Mouse (Mus musculus) thymus, adult 2 months (tissue): ENCODE results near the gene Itga6. TPM values are rescaled to one million over a fixed set of nuclear protein-coding genes. Genes with fewer than 3 reads are reported as not detected.

Experiments
- DNase-seq: peaks from one replicate; pipeline ENCODE4 v3.0.0; 2021
- H3K27ac ChIP-seq: fragments of 200-500 bp; 2 replicates; pipeline ENCODE4 v1.5.1; 2012; ENCODE audit warnings: low read length, control low read depth; ENCODE audit not compliant: control insufficient read depth, insufficient read depth
- H3K27me3 ChIP-seq: fragments of 200-500 bp; 2 replicates; pipeline ENCODE4 v1.6.1; 2012; ENCODE audit warnings: mild to moderate bottlenecking, low read length, moderate library complexity, mixed read lengths; ENCODE audit not compliant: control insufficient read depth, insufficient read depth
- H3K36me3 ChIP-seq: fragments of 200-500 bp; 2 replicates; pipeline ENCODE4 v1.6.1; 2012; ENCODE audit warnings: mild to moderate bottlenecking, low read length, moderate library complexity; ENCODE audit not compliant: control insufficient read depth, insufficient read depth
- H3K4me1 ChIP-seq: fragments of 200-500 bp; replicated peaks from 2 replicates; pipeline ENCODE4 v1.6.1; 2012; ENCODE audit warnings: low read length; ENCODE audit not compliant: control insufficient read depth, insufficient read depth
- H3K4me3 ChIP-seq: fragments of 200-500 bp; 2 replicates; pipeline ENCODE4 v1.5.1; 2012; ENCODE audit warnings: mild to moderate bottlenecking, low read length, control low read depth, moderate library complexity; ENCODE audit not compliant: control insufficient read depth, insufficient read depth
- CTCF ChIP-seq: fragments of 200-500 bp; IDR thresholded peaks from 2 replicates; pipeline ENCODE4 v1.5.1; 2012; ENCODE audit warnings: mild to moderate bottlenecking, control low read depth, low read length, moderate library complexity, borderline replicate concordance; ENCODE audit not compliant: control insufficient read depth, poor library complexity, insufficient read depth; ENCODE audit errors: extremely low read depth
- POLR2A ChIP-seq: fragments of 200-500 bp; IDR thresholded peaks from 2 replicates; pipeline ENCODE4 v1.6.1; 2012; ENCODE audit warnings: mild to moderate bottlenecking, low read length, control low read depth, moderate library complexity; ENCODE audit not compliant: control insufficient read depth, poor library complexity, insufficient read depth; ENCODE audit errors: extremely low read depth
- WGBS: fragments of 180-500 bp; shearing (Covaris S2); methylation state at CpG from one replicate; pipeline ENCODE4 v1.1.7; 2018; 5-methylcytosine and 5-hydroxymethylcytosine counted together
- polyA plus RNA-seq: library from polyadenylated mRNA; depleted of rRNA; stranded (reverse); fragments of >200 nt; gene quantifications from 2 replicates; pipeline ENCODE4 v1.2.3, GENCODE M21; 2012

The Itga6 gene
- polyA plus RNA-seq, 1 experiment = 38.2 TPM

- WGBS = 49% methylated on average over 19 of the region's 19 CpGs
- H3K27me3 ChIP-seq = no peaks in the 10 kb centered on the region
- H3K36me3 ChIP-seq = no peaks in the 10 kb centered on the region
- no peak for DNase-seq
- peaks cover 6% of the 10 kb centered on the region for H3K4me1 ChIP-seq
- H3K4me3 ChIP-seq = no peak overlapping the region
- TF ChIP-seq POLR2A (no peak), CTCF (no peak)
- H3K27ac ChIP-seq = no peak overlapping the region
Observed at GRCm38 (mm10) chr2:71758591-71759531, 13.4 kb downstream of the Itga6 start.

- TF ChIP-seq POLR2A (no peak), CTCF (no peak)
- 93% methylated on average over 4 of the region's 4 CpGs for WGBS
- H3K4me1 ChIP-seq = peaks cover 6% of the 10 kb centered on the region
Observed at GRCm38 (mm10) chr2:71760091-71760490, 14.7 kb downstream of the Itga6 start.

GRCm38 (mm10) chr2:71761081-71761480 is 15.7 kb downstream of the Itga6 start:
- no peak overlapping the region for H3K27ac ChIP-seq
- no peak for DNase-seq
- WGBS = 96% methylated on average over 9 of the region's 9 CpGs
- H3K27me3 ChIP-seq = no peaks in the 10 kb centered on the region
- H3K4me1 ChIP-seq = peaks cover 6% of the 10 kb centered on the region
- no peaks in the 10 kb centered on the region for H3K36me3 ChIP-seq
- TF ChIP-seq CTCF = no peak
- no peak for TF ChIP-seq POLR2A
- no peak overlapping the region for H3K4me3 ChIP-seq

More at GRCm38 (mm10) chr2:71760091-71760490, 14.7 kb downstream of the Itga6 start:
- Histone ChIP-seq H3K27me3 (no peaks in the 10 kb centered on the region), H3K4me3 (no peak overlapping the region), H3K27ac (no peak overlapping the region), H3K36me3 (no peaks in the 10 kb centered on the region)
- no peak for DNase-seq

GRCm38 (mm10) chr2:71764525-71764924 is 19.1 kb downstream of the Itga6 start:
- H3K4me3 ChIP-seq = no peak overlapping the region
- DNase-seq = no peak
- TF ChIP-seq CTCF = no peak
- no peak for TF ChIP-seq POLR2A
- no peaks in the 10 kb centered on the region for H3K27me3 ChIP-seq
- H3K27ac ChIP-seq = no peak overlapping the region
- 93% methylated on average over 5 of the region's 5 CpGs for WGBS
- no peaks in the 10 kb centered on the region for H3K4me1 ChIP-seq
- H3K36me3 ChIP-seq = no peaks in the 10 kb centered on the region

GRCm38 (mm10) chr2:71764961-71765735 is 19.7 kb downstream of the Itga6 start:
- TF ChIP-seq CTCF = no peak
- no peak for TF ChIP-seq POLR2A
- no peak for DNase-seq
- Histone ChIP-seq H3K4me1 (no peaks in the 10 kb centered on the region), H3K27me3 (no peaks in the 10 kb centered on the region), H3K27ac (no peak overlapping the region), H3K4me3 (no peak overlapping the region), H3K36me3 (no peaks in the 10 kb centered on the region)
- WGBS = 84% methylated on average over 3 of the region's 3 CpGs

GRCm38 (mm10) chr2:71766007-71766406 is 20.6 kb downstream of the Itga6 start:
- no peaks in the 10 kb centered on the region for H3K27me3 ChIP-seq
- WGBS = 94% methylated on average over 5 of the region's 5 CpGs
- no peaks in the 10 kb centered on the region for H3K4me1 ChIP-seq
- no peak overlapping the region for H3K27ac ChIP-seq
- TF ChIP-seq CTCF (no peak), POLR2A (no peak)
- no peak for DNase-seq
- no peaks in the 10 kb centered on the region for H3K36me3 ChIP-seq
- no peak overlapping the region for H3K4me3 ChIP-seq
